8 mouse cellular contexts compared by ENCODE assay signal in genomic region chr7:28350155-28350883, GRCm38 (mm10). TPM values are rescaled to one million over a fixed set of nuclear protein-coding genes. Genes with fewer than 3 reads are reported as not detected.
DNase-seq lines count a peak whose midpoint lies in the region; ATAC-seq lines count a peak whose summit lies in the region.

Rps16 (plus strand) TSS chr7:28350652.

- peak; percentile 97 for DNase-seq in T-cell, adult 2 months (ENCODE audit: low spot score)
- DNase-seq in cerebellum, postnatal 36 days: peak; percentile 97 to 98
- DNase-seq in gastrocnemius, adult 18-20 months (ENCODE audit: low spot score): peak; percentile 99
- DNase-seq in left cerebral cortex, adult 18-20 months (ENCODE audit: low spot score in 2 of 2): peak; percentile 98
- peak; percentile 98 for DNase-seq in right cerebral cortex, adult 18-20 months
- DNase-seq in urinary bladder, postnatal 10 days (ENCODE audit: low spot score): peak; percentile 99

- H3K27ac ChIP-seq in hindbrain, embryonic 16.5 days (ENCODE audit: low read depth, low read length): peak within 1 kb of the TSS; percentile 84
- H3K27ac ChIP-seq in macrophage: peak within 1 kb of the TSS; percentile 86

- peaks cover 12% of the 10 kb centered on the region for H3K4me1 ChIP-seq in hindbrain, embryonic 16.5 days (ENCODE audit: control insufficient read depth, insufficient read depth, low read depth, low read length)

- H3K4me2 ChIP-seq in hindbrain, embryonic 16.5 days (ENCODE audit: low read length): peak within 1 kb of the TSS; percentile 74

- peak within 1 kb of the TSS; percentile 93 for H3K9ac ChIP-seq in hindbrain, embryonic 16.5 days (ENCODE audit: low read depth, low read length)

- 1% methylated on average over 46 of the region's 50 CpGs for WGBS in hindbrain, embryonic 16.5 days
- 2% methylated on average over 50 of the region's 50 CpGs for WGBS in macrophage (ENCODE audit: missing documents)

- no peaks in the 10 kb centered on the region for H3K9me3 ChIP-seq in hindbrain, embryonic 16.5 days (ENCODE audit: control insufficient read depth, low read length)

- peak; percentile 96 for ATAC-seq in hindbrain, embryonic 16.5 days

- H3K4me3 ChIP-seq in hindbrain, embryonic 16.5 days (ENCODE audit: low read length): peak within 1 kb of the TSS; percentile 70
- peak within 1 kb of the TSS; percentile 98 for H3K4me3 ChIP-seq in macrophage (ENCODE audit: inconsistent target)

- H3K27me3 ChIP-seq in hindbrain, embryonic 16.5 days (replicated peaks; ENCODE audit: control insufficient read depth, insufficient read depth, low read length): no peaks in the 10 kb centered on the region

- peaks cover 18% of the 10 kb centered on the region for H3K79me2 ChIP-seq in macrophage (ENCODE audit: inconsistent target)

- H3K36me3 ChIP-seq in hindbrain, embryonic 16.5 days (ENCODE audit: control insufficient read depth, insufficient read depth, low read length): peaks cover 22% of the 10 kb centered on the region
- H3K36me3 ChIP-seq in macrophage (ENCODE audit: inconsistent target): peaks cover 22% of the 10 kb centered on the region; the same call in 1 of the 2 replicates

RNA-seq across cellular contexts. Expression of gene Rps16, which starts in this region (rescaled TPM):
- 100 to 1,000 TPM; 385 to 425 TPM for total RNA-seq in gastrocnemius, adult 18-20 months (2021)
- 430 and 440 TPM in 2 replicates for polyA plus RNA-seq in hindbrain, embryonic 16.5 days (2015; fragmentation: Nextera tagmentation; extraction: Ambion mirVana)
- total RNA-seq in left cerebral cortex, adult 18-20 months (2021): 100 to 1,000 TPM; 462 to 497 TPM
- 100 to 1,000 TPM in 1 of 26 experiments, 10 to 100 TPM in 22, 1 to 10 TPM in 3; 7.8 to 113 (median 17.4) TPM for total RNA-seq in macrophage (2018; cell fraction: chromatin; rRNA removed)
- 1,000 to 10,000 TPM in 6 of 26 experiments, 100 to 1,000 TPM in 20; 365 to 1,079 (median 619) TPM for total RNA-seq in macrophage (2018; cell fraction: cytosol; rRNA removed)
- 100 to 1,000 TPM in 9 of 26 experiments, 10 to 100 TPM in 17; 47.6 to 158 (median 92.7) TPM for total RNA-seq in macrophage (2018; cell fraction: nucleus; rRNA removed)
- 335 to 822 TPM (median 800 TPM) in 3 replicates for polyA plus RNA-seq in macrophage (2018)

Comparison
In these comparisons a context has a peak if more than half of its experiments do, and no peak if none do; other contexts are left out.
1. Peak in every context shown above with its lines: DNase-seq, ATAC-seq, H3K4me3 ChIP-seq and H3K27ac ChIP-seq.